Mouse (Mus musculus) splenic B cell, adult 2 months (primary cell): Measurements from ENCODE around the gene Stk10.
A peak's percentile ranks its signal among the peaks of the same experiment; 100 is the strongest.

Experiments used
- DNase-seq: peaks from one replicate; pipeline ENCODE4 v3.0.0-alpha.2; 2011; ENCODE audit warnings: low read depth, low spot score
- H3K27me3 ChIP-seq: 2 replicates; pipeline ENCODE4 v1.6.1; 2012; ENCODE audit warnings: mild to moderate bottlenecking, low read length, moderate library complexity, mixed read lengths; ENCODE audit not compliant: control insufficient read depth, poor library complexity, insufficient read depth, severe bottlenecking
- H3K36me3 ChIP-seq: 2 replicates; pipeline ENCODE4 v1.6.1; 2012; ENCODE audit warnings: mild to moderate bottlenecking, low read length, moderate library complexity, mixed read lengths; ENCODE audit not compliant: control insufficient read depth, poor library complexity, insufficient read depth, severe bottlenecking

Stk10 gene

GRCm38 (mm10) chr11:32623236-32623635, 90.1 kb downstream of the Stk10 start:
- no peak for DNase-seq
- H3K27me3 ChIP-seq: no peaks in the 10 kb centered on the region
- H3K36me3 ChIP-seq: peaks cover 25% of the 10 kb centered on the region

GRCm38 (mm10) chr11:32623912-32624311, 90.8 kb downstream of the Stk10 start:
- H3K27me3 ChIP-seq: no peaks in the 10 kb centered on the region
- no peak for DNase-seq
- H3K36me3 ChIP-seq: peaks cover 21% of the 10 kb centered on the region

GRCm38 (mm10) chr11:32625677-32626076, 92.6 kb downstream of the Stk10 start:
- Histone ChIP-seq H3K36me3 (peaks cover 15% of the 10 kb centered on the region), H3K27me3 (no peaks in the 10 kb centered on the region)
- DNase-seq: peak; percentile 67

- H3K27me3 ChIP-seq: no peaks in the 10 kb centered on the region
- DNase-seq: no peak
- H3K36me3 ChIP-seq: peaks cover 15% of the 10 kb centered on the region
Measured at GRCm38 (mm10) chr11:32626079-32626478, 93.0 kb downstream of the Stk10 start.

GRCm38 (mm10) chr11:32627900-32628299, 94.8 kb downstream of the Stk10 start:
- Histone ChIP-seq H3K27me3 (no peaks in the 10 kb centered on the region), H3K36me3 (peaks cover 6% of the 10 kb centered on the region; the same call in 1 of the 2 replicates)
- DNase-seq: no peak

- Histone ChIP-seq H3K36me3 (0 out of 2 replicates have a peak, but pooled peaks cover 3% of the 10 kb centered on the region), H3K27me3 (no peaks in the 10 kb centered on the region)
- no peak for DNase-seq
Measured at GRCm38 (mm10) chr11:32629713-32630211, 96.7 kb downstream of the Stk10 start.

- no peak for DNase-seq
- Histone ChIP-seq H3K36me3 (0 out of 2 replicates have a peak, but pooled peaks cover 2% of the 10 kb centered on the region), H3K27me3 (no peaks in the 10 kb centered on the region)
Measured at GRCm38 (mm10) chr11:32632671-32633070, 99.6 kb downstream of the Stk10 start.

GRCm38 (mm10) chr11:32633542-32633941, 100.4 kb downstream of the Stk10 start:
- H3K36me3 ChIP-seq: 0 out of 2 replicates have a peak, but pooled peaks cover 2% of the 10 kb centered on the region
- peak; percentile 46 for DNase-seq
- no peaks in the 10 kb centered on the region for H3K27me3 ChIP-seq

GRCm38 (mm10) chr11:32634143-32634542, 101.0 kb downstream of the Stk10 start:
- Histone ChIP-seq H3K36me3 (0 out of 2 replicates have a peak, but pooled peaks cover 2% of the 10 kb centered on the region), H3K27me3 (no peaks in the 10 kb centered on the region)
- DNase-seq: no peak

- no peak for DNase-seq
- H3K36me3 ChIP-seq: 0 out of 2 replicates have a peak, but pooled peaks cover under 1% of the 10 kb centered on the region
- no peaks in the 10 kb centered on the region for H3K27me3 ChIP-seq
Measured at GRCm38 (mm10) chr11:32634842-32635241, 101.7 kb downstream of the Stk10 start.

- no peak for DNase-seq
- no peaks in the 10 kb centered on the region for H3K36me3 ChIP-seq
- H3K27me3 ChIP-seq: no peaks in the 10 kb centered on the region
Measured at GRCm38 (mm10) chr11:32636275-32636674, 103.2 kb downstream of the Stk10 start.

- DNase-seq: no peak
- Histone ChIP-seq H3K27me3 (no peaks in the 10 kb centered on the region), H3K36me3 (no peaks in the 10 kb centered on the region)
Measured at GRCm38 (mm10) chr11:32638521-32639255, 105.6 kb downstream of the Stk10 start.

GRCm38 (mm10) chr11:32640617-32641016, 107.5 kb downstream of the Stk10 start:
- H3K36me3 ChIP-seq: no peaks in the 10 kb centered on the region
- H3K27me3 ChIP-seq: no peaks in the 10 kb centered on the region
- no peak for DNase-seq

- H3K36me3 ChIP-seq: no peaks in the 10 kb centered on the region
- H3K27me3 ChIP-seq: no peaks in the 10 kb centered on the region
- DNase-seq: peak; percentile 97
Measured at GRCm38 (mm10) chr11:32642249-32642876, 109.3 kb downstream of the Stk10 start, which contains the start of gene Fbxw11. TSS of gene Fbxw11 (plus strand) at chr11:32642724.
